Mouse (Mus musculus): ENCODE data around the gene Etnk1. TPM values are rescaled to one million over a fixed set of nuclear protein-coding genes. Genes with fewer than 3 reads are reported as not detected.

The Etnk1 gene
- polyA plus RNA-seq, 1 experiment from 2014 or later, result 21.0 TPM

DNA sequence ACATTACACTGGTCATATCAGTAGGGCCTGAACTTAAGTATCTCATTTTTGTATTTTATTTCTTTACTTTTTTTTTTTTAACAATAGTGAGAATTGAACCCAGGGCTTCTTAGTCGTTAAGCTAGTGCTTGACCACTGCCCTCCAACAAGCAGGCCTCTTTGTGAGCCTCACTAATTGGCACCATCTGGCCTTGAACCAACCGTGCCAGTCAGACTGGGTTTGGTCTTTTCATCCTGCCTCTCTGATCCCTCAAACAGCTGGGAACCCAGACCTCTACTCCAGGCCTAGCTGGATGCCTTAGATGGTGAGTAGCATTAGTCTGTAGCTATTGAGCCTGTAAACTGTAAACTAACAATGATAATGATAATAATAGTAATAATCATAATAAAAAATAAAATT, 13.9 kb upstream of the Etnk1 start:
- Histone ChIP-seq H3K4me1 (peaks cover 22% of the 10 kb centered on the region), H3K27me3 (ENCODE audit: poor library complexity, severe bottlenecking) (peaks cover 56% of the 10 kb centered on the region), H3K27ac (no peak overlapping the region), H3K9me3 (no peaks in the 10 kb centered on the region), H3K36me3 (replicated peaks) (no peaks in the 10 kb centered on the region), H3K4me3 (no peak overlapping the region)
- WGBS, result 30% methylated on average over 2 of the region's 2 CpGs
- no peak for DNase-seq (ENCODE audit: extremely low spot score, low spot score)

GRCm38 (mm10) chr6:143153751-143154494, 13.1 kb upstream of the Etnk1 start:
- peaks cover 19% of the 10 kb centered on the region for H3K4me1 ChIP-seq
- DNase-seq (ENCODE audit: extremely low spot score, low spot score), result no peak
- H3K27ac ChIP-seq, result no peak overlapping the region
- no peak overlapping the region for H3K4me3 ChIP-seq
- H3K9me3 ChIP-seq, result no peaks in the 10 kb centered on the region
- 83% methylated on average over 10 of the region's 10 CpGs for WGBS
- H3K36me3 ChIP-seq (replicated peaks), result no peaks in the 10 kb centered on the region
- H3K27me3 ChIP-seq (ENCODE audit: poor library complexity, severe bottlenecking), result peaks cover 55% of the 10 kb centered on the region

DNA sequence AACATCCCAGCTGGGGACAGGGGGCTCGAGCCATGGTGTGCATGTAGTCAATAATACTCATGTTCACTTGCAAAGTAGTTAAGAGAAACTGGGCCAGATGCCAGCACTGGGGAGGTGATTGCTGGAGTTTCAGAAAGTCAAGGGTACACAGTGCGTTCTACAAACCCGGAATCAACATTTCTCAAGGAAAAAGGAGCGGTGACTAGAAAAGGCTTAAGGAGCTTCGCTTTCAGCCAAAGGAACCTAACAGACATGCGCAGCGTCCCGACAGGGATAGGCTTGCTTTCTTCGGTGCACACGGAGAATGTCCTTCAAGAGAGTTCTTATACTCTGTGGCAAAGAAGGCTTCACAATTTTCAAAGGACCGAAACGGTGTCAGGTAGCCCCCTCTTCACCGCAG, 12.1 kb upstream of the Etnk1 start:
- DNase-seq (ENCODE audit: extremely low spot score, low spot score), result no peak
- 84% methylated on average over 13 of the region's 13 CpGs for WGBS

GRCm38 (mm10) chr6:143155996-143156395, 11.0 kb upstream of the Etnk1 start:
- DNase-seq (ENCODE audit: extremely low spot score, low spot score), result no peak
- H3K36me3 ChIP-seq (replicated peaks), result no peaks in the 10 kb centered on the region
- 76% methylated on average over 1 of the region's 1 CpGs for WGBS
- no peak overlapping the region for H3K4me3 ChIP-seq
- peaks cover 16% of the 10 kb centered on the region for H3K4me1 ChIP-seq
- H3K27me3 ChIP-seq (ENCODE audit: poor library complexity, severe bottlenecking), result peaks cover 36% of the 10 kb centered on the region
- no peak overlapping the region for H3K27ac ChIP-seq
- no peaks in the 10 kb centered on the region for H3K9me3 ChIP-seq

More for the DNA sequence above, 12.1 kb upstream of the Etnk1 start:
- no peaks in the 10 kb centered on the region for H3K36me3 ChIP-seq (replicated peaks)
- no peak overlapping the region for H3K27ac ChIP-seq
- H3K4me3 ChIP-seq, result no peak overlapping the region
- H3K27me3 ChIP-seq (ENCODE audit: poor library complexity, severe bottlenecking), result peaks cover 47% of the 10 kb centered on the region
- peaks cover 16% of the 10 kb centered on the region for H3K4me1 ChIP-seq
- H3K9me3 ChIP-seq, result no peaks in the 10 kb centered on the region

DNA sequence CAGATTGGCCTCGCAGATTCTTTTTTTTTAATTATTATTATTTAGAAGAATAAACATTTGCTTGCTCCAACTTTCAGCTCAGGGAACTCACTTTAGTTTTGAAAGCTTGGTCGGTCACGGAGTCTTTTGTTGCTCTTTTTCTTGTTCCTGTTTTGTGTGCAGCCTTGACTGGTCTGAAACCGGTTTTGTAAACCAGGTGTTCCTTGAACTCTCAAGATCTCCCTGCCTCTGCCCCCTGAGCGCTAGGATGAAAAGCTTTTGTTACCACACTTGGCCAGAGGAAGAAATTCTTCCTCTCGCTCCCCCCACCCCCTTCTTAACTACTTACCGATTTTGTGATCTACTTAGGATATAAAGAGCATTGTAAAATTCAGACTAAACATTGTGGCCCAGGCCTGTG, 10.3 kb upstream of the Etnk1 start:
- H3K27me3 ChIP-seq (ENCODE audit: poor library complexity, severe bottlenecking), result peaks cover 36% of the 10 kb centered on the region

GRCm38 (mm10) chr6:143157401-143157800, 9.6 kb upstream of the Etnk1 start:
- H3K4me1 ChIP-seq, result peaks cover 17% of the 10 kb centered on the region
- no peak for DNase-seq (ENCODE audit: extremely low spot score, low spot score)
- H3K27me3 ChIP-seq (ENCODE audit: poor library complexity, severe bottlenecking), result peaks cover 36% of the 10 kb centered on the region
- H3K4me3 ChIP-seq, result no peak overlapping the region
- no peaks in the 10 kb centered on the region for H3K9me3 ChIP-seq
- H3K27ac ChIP-seq, result no peak overlapping the region
- H3K36me3 ChIP-seq (replicated peaks), result no peaks in the 10 kb centered on the region
- WGBS, result 89% methylated on average over 8 of the region's 8 CpGs

More for the DNA sequence above, 10.3 kb upstream of the Etnk1 start:
- Histone ChIP-seq H3K9me3 (no peaks in the 10 kb centered on the region), H3K4me1 (peaks cover 16% of the 10 kb centered on the region), H3K4me3 (no peak overlapping the region), H3K36me3 (replicated peaks) (no peaks in the 10 kb centered on the region), H3K27ac (no peak overlapping the region)
- 85% methylated on average over 7 of the region's 7 CpGs for WGBS
- DNase-seq (ENCODE audit: extremely low spot score, low spot score), result no peak

DNA sequence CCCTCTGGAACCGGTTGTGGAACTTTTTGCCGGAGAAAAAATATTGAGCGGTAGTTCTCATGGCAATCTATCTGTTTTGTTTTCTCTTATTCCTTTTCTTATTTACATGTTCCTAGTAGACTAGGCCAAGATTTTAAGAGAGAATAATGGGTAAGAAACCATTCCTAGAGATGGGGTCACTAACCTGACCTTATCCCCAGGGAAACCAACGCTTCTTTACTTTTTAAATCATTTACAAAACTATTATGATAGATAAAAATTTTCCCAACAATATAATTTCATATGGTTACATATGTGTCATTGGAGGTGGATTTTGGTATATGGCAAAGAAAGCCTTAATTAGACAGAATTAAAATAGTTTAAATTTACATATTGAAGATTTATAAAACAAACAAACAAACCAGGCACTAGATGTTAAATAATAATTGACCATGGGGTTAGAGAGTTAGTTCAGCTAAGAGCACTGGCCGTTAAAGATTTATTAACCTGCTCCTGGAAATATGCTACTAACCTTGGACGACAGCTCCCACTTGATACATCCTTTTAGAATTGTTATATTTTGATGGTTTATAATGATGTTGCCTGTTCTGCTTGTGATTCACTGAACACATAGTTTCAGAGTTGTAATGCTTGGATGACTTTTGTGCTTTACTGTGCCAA, 6.3 kb upstream of the Etnk1 start:
- peaks cover 28% of the 10 kb centered on the region for H3K27me3 ChIP-seq (ENCODE audit: poor library complexity, severe bottlenecking)
- no peaks in the 10 kb centered on the region for H3K36me3 ChIP-seq (replicated peaks)
- no peak for DNase-seq (ENCODE audit: extremely low spot score, low spot score)
- 93% methylated on average over 6 of the region's 6 CpGs for WGBS
- no peaks in the 10 kb centered on the region for H3K9me3 ChIP-seq
- no peak overlapping the region for H3K27ac ChIP-seq
- peaks cover 7% of the 10 kb centered on the region; the same call in 1 of the 2 replicates for H3K4me1 ChIP-seq
- H3K4me3 ChIP-seq, result no peak overlapping the region

- Histone ChIP-seq H3K36me3 (replicated peaks) (no peaks in the 10 kb centered on the region), H3K27me3 (ENCODE audit: poor library complexity, severe bottlenecking) (peaks cover 27% of the 10 kb centered on the region), H3K4me1 (peaks cover 21% of the 10 kb centered on the region), H3K27ac (no peak overlapping the region), H3K9me3 (no peaks in the 10 kb centered on the region), H3K4me3 (no peak overlapping the region)
- WGBS, result 64% methylated on average over 11 of the region's 12 CpGs
- no peak for DNase-seq (ENCODE audit: extremely low spot score, low spot score)
Observed at GRCm38 (mm10) chr6:143162161-143162877, 4.7 kb upstream of the Etnk1 start.

- no peak overlapping the region for H3K4me3 ChIP-seq
- peaks cover 37% of the 10 kb centered on the region for H3K4me1 ChIP-seq
- WGBS, result 92% methylated on average over 15 of the region's 15 CpGs
- H3K27ac ChIP-seq, result no peak overlapping the region
- H3K27me3 ChIP-seq (ENCODE audit: poor library complexity, severe bottlenecking), result peaks cover 27% of the 10 kb centered on the region
- H3K36me3 ChIP-seq (replicated peaks), result no peaks in the 10 kb centered on the region
- H3K9me3 ChIP-seq, result no peaks in the 10 kb centered on the region
- DNase-seq (ENCODE audit: extremely low spot score, low spot score), result no peak
Observed at GRCm38 (mm10) chr6:143163956-143164905, 2.8 kb upstream of the Etnk1 start.

- Histone ChIP-seq H3K27me3 (ENCODE audit: poor library complexity, severe bottlenecking) (peaks cover 27% of the 10 kb centered on the region), H3K27ac (no peak overlapping the region), H3K36me3 (replicated peaks) (no peaks in the 10 kb centered on the region), H3K4me1 (peaks cover 40% of the 10 kb centered on the region), H3K4me3 (no peak overlapping the region), H3K9me3 (no peaks in the 10 kb centered on the region)
- WGBS, result 78% methylated on average over 8 of the region's 8 CpGs
- DNase-seq (ENCODE audit: extremely low spot score, low spot score), result no peak
Observed at GRCm38 (mm10) chr6:143164906-143165255, 2.1 kb upstream of the Etnk1 start.

- Histone ChIP-seq H3K4me3 (peak overlapping the region; percentile 79), H3K4me1 (peaks cover 44% of the 10 kb centered on the region), H3K36me3 (replicated peaks) (no peaks in the 10 kb centered on the region), H3K27ac (no peak overlapping the region), H3K27me3 (ENCODE audit: poor library complexity, severe bottlenecking) (peaks cover 27% of the 10 kb centered on the region), H3K9me3 (no peaks in the 10 kb centered on the region)
- no peak for DNase-seq (ENCODE audit: extremely low spot score, low spot score)
- 62% methylated on average over 15 of the region's 15 CpGs for WGBS
Observed at GRCm38 (mm10) chr6:143165404-143166257, 1.4 kb upstream of the Etnk1 start.

Measured in forebrain, embryonic 10.5 days (tissue).